Mouse (Mus musculus): ENCODE results near the gene Slc32a1. TPM values are rescaled to one million over a fixed set of nuclear protein-coding genes. Genes with fewer than 3 reads are reported as not detected.

Slc32a1 gene
- total RNA-seq, 2 experiments from 2014 or later: not detected

DNA sequence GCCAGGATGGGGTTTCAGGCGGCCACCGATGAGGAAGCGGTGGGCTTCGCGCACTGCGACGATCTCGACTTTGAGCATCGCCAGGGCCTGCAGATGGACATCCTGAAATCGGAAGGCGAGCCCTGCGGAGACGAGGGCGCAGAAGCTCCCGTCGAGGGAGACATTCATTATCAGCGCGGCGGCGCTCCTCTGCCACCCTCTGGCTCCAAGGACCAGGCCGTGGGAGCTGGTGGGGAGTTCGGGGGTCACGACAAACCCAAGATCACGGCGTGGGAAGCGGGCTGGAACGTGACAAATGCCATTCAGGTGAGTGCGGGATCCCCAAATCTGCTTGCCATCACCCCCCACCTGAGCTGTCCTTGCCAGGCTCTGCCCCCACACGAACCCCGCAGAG lies 756 bp downstream of the Slc32a1 start:
- no peak for ATAC-seq (replicated peaks; ENCODE audit: low FRiP score, low TSS enrichment, poor library complexity, severe bottlenecking)

DNA sequence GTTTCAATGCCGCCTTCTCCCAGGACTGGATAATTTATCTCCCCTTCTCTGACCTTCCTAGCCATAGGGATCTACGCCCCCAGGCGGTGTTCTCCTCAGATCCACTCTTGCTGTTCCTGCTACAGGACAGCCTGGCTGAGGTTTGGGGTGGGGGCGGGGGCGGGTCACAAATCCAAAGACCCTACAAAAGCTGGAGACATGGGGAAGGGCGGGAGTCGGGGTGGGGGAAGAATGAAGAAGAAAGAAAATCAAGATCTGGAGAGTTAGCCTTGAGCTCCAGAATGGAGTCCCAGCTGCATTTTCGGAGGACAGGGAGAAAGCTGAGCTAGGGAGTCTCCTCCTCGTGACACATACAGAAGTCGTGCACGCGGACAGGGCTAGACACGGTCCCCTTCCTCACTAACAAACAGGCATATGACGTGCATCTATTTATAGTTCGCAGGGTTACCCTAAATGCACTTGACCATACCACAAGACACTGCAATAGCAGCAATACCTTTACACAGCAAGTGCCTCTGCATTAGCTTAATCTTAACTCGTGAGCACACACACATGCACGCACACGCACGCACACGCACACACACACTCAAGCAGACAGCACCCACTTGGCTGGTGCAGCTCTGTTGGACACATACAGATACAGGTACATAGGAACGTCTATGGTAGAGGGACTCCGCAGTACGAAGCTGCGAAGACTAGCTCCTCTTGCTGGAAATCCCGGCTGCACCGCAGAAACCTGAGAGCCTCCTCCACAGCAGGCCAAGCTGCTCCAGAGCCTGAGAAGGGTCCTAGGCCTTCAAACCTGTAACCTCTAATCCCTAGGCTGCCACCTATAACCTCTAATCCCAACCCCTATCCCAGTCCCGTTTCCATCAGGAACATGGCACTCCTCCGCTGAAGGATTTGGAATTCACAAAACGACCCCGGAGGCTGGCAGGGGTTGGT lies 1.4 kb downstream of the Slc32a1 start:
- no peak for ATAC-seq (replicated peaks; ENCODE audit: low FRiP score, low TSS enrichment, poor library complexity, severe bottlenecking)

DNA sequence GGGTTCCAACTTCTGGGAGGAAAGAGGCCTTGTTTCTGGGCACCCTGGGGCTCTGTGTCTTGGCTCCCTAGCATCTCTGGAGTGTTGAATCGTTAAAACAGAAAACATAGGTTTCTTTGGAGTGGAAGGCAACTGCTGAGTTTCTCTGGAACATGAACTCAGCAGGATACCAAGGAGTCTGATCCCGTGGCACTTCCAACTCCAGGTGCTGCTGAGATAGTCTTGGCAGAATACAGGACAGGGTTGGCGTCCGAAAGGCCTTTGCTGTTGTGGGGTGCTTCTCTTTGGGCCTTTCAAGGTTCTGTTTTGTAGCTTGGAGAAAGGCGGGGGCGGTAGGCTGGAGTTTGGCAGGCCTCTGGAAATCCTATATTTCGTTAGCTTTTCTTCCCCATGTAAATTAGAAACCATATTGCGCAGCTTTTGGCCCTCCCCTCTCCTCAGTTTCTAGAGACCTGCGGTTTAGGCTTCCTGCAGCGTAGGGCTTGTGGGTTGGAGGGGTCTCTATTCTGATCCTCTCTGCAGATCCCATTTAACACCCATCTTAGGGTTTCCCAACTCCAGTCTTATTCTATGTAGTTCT lies 2.2 kb downstream of the Slc32a1 start:
- ATAC-seq (replicated peaks; ENCODE audit: low FRiP score, low TSS enrichment, poor library complexity, severe bottlenecking): no peak

DNA sequence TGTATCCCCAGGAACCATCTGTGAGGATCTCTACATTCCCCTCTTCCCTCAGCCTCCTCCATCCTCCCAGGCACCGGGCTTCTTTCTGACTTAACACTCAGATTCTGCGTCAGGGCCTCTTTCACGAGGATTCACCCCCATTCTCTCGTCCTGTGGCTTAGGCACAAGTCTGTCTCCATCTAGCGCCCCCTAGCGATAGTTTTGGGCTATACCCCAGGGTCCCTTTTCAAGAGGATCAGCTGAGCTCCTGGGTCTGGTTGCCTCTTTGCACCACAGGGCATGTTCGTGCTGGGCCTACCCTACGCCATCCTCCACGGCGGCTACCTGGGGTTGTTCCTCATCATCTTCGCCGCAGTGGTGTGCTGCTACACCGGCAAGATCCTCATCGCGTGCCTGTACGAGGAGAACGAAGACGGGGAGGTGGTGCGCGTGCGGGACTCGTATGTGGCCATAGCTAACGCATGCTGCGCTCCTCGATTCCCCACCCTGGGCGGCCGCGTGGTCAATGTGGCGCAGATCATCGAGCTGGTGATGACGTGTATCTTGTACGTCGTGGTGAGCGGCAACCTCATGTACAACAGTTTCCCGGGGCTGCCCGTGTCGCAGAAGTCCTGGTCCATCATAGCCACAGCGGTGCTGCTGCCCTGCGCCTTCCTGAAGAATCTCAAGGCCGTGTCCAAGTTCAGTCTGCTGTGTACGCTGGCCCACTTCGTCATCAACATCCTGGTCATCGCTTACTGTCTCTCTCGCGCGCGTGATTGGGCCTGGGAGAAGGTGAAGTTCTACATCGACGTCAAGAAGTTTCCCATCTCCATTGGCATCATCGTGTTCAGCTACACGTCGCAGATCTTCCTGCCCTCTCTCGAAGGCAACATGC lies 3.2 kb downstream of the Slc32a1 start:
- peak; percentile 78 for ATAC-seq (replicated peaks; ENCODE audit: low FRiP score, low TSS enrichment, poor library complexity, severe bottlenecking)

DNA sequence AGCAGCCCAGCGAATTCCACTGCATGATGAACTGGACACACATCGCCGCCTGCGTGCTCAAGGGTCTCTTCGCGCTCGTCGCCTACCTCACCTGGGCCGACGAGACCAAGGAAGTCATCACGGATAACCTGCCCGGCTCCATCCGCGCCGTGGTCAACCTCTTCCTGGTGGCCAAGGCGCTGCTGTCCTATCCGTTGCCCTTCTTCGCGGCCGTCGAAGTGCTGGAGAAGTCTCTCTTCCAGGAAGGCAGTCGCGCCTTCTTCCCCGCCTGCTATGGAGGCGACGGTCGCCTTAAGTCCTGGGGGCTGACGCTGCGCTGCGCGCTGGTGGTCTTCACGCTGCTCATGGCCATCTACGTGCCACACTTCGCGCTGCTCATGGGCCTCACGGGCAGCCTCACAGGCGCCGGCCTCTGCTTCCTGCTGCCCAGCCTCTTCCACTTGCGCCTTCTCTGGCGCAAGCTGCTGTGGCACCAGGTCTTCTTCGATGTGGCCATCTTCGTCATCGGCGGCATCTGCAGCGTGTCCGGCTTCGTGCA lies 3.9 kb downstream of the Slc32a1 start:
- no peak for ATAC-seq (replicated peaks; ENCODE audit: low FRiP score, low TSS enrichment, poor library complexity, severe bottlenecking)

DNA sequence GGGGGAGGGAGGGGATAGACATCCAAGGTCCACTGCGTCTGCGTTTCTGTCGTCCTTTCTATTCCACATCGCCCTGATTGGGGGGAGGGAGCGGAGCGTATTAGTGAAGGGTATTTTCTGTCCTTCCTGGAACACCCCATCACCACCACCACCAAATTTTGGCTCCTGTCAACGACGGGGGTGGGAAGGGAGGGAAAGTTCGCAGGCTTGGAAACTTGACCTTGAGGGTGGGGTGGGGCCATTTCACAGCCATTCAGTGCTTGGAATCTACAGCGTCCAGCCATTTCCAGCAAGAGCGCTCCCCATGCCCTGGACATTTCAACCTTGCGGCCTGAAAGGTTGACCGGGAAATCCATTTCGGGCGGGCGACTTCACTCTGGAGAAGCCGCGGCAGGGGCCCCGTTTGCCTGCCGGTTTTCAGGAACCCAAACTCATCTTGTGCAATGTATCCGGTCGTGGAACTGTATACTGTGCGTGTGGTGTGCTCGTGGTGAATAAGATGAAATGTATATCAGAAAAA lies 4.7 kb downstream of the Slc32a1 start:
- no peak for ATAC-seq (replicated peaks; ENCODE audit: low FRiP score, low TSS enrichment, poor library complexity, severe bottlenecking)

DNA sequence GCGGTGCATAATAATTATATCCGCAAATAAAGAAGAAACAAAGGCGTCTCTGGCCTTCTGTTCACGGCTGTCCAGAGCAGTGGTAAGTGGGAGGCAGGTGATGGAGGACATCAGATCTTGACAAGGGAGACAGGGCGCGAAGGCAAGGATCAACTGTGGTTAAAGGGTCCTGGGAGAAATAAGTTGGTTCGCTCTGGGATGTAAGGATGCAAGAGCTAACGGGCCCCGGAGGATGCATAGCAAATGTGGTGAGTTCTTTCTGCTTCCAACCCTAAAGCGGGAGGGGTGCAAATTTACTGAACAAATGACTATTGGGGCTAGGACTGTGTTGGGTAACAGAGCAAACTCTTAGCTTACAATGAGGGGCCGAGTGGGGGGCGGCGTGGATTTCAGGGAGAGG lies 5.1 kb downstream of the Slc32a1 start:
- no peak for ATAC-seq (replicated peaks; ENCODE audit: low FRiP score, low TSS enrichment, poor library complexity, severe bottlenecking)

DNA sequence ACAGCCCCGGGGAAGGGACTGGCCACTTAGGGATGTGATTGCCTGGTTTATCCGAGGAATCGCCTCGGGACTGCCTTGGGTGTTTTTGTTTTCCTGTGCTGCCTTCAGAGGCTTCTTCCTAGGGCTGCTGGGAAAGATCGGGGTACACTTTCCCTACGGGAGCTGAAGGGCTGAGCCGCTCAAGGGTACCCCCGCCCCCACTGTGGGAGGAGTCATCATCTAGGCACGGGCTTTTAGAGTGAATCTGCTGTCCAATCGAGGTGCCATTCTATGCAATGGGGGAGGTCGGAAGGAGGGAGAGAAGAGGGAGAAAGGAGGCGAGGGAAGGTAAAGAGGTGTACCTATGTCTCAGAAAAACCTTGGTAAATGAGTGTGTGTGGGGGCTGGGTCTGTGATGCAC lies 5.7 kb downstream of the Slc32a1 start:
- no peak for ATAC-seq (replicated peaks; ENCODE audit: low FRiP score, low TSS enrichment, poor library complexity, severe bottlenecking)

DNA sequence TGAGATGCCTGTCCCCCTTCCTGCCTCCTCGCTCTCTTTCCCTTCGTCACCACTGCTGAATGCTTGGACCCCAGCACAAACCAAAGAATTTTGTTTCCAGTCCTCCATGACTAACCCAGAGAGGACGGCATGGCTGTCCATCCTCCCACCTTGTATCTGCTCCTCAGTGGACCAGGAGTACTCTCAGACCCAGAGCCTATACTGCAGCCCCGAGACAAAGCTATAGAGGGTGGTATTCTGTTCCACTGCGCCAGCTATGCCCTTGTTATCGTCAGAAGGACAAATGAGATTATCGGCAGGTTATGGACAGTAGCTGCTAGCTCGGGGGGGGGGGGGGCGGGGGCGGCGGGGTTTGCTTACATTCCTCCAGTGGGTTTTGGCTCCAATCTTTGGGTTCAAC lies 6.2 kb downstream of the Slc32a1 start:
- no peak for ATAC-seq (replicated peaks; ENCODE audit: low FRiP score, low TSS enrichment, poor library complexity, severe bottlenecking)

DNA sequence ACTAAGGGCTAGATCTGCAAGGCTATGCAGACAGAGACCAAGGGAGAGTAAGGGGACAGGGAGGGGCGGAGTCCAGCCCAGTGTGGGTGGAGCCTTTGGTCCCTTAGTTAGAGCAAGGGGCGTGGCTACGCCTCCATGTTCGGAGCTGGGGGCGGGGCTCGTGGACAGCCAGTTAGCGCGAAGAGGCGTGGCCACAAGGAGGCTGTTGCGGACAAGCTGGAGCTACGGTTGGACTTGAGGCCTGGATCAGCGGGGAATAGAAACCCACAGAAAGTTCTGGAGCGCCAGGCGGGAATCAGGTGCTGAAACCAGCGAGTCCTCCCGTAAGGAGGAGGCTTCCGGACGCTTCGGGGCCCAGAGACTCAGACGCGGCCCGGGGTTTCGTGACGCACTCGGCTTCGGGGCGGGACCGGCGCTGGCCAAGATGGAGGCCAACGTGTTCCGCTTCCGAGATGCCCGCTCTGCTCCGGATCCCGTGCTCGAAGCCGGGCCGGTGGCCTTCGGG lies 14.2 kb downstream of the Slc32a1 start, which contains the start of gene Actr5:
Gene Actr5 (plus strand): TSS at position 171 of the 505 bp plus-strand sequence.
- peak; percentile 98 for ATAC-seq (replicated peaks; ENCODE audit: low FRiP score, low TSS enrichment, poor library complexity, severe bottlenecking)

DNA sequence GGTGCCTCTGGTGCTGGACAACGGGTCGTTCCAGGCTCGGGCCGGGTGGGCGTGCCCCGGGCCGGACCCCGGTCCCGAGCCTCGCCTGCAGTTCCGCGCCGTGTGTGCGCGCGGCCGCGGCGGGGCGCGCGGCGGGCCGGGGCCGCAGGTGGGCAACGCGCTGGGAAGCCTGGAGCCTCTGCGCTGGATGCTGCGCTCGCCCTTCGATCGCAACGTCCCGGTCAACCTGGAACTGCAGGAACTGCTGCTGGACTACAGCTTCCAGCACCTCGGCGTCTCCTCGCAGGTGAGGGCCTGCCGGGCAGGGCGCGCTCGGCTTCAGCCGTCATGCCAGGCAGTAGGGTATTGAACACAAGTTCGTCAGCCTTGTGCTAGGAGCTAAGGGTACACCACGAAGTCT lies 14.7 kb downstream of the Slc32a1 start:
- ATAC-seq (replicated peaks; ENCODE audit: low FRiP score, low TSS enrichment, poor library complexity, severe bottlenecking): 0 out of 2 replicates have a peak, but pooled peaks have one; percentile 11

DNA sequence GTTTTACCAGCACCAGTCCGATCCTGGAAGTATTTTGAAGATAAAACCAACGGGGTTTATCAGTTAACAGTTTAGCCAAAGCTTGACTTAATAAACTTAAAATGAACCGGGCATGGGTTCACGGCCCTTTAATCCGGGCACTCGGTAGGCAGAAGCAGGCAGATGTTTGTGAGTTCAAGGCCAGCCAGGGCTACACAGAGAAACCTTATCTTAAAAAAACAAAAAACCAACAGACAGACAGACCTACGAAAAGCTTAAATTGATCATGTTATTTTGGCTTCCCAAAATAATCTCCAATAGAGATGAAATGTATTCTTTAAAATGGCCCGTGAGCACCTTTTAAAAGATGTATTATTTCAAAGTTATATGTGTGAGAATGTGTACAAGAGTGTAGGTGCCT lies 15.1 kb downstream of the Slc32a1 start:
- ATAC-seq (replicated peaks; ENCODE audit: low FRiP score, low TSS enrichment, poor library complexity, severe bottlenecking): no peak

DNA sequence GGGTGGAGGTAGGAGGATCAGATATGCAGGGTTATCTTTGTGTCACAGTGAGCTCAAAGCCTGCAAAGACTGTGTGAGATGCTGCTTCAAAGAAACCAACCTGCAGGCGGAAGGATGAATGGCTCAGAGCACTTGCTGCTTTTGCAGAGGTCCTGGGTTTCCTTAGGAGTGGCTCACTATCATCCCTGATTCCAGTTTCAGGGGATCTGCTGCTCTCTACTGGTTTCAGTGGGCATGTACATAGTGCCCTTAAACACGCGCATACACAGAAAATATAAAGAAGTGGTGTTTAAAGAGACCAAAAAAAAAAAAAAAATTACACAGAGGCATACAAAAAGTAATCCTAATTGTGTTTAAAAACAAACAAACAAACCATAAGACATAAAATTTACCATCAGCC lies 18.3 kb downstream of the Slc32a1 start:
- ATAC-seq (replicated peaks; ENCODE audit: low FRiP score, low TSS enrichment, poor library complexity, severe bottlenecking): no peak

DNA sequence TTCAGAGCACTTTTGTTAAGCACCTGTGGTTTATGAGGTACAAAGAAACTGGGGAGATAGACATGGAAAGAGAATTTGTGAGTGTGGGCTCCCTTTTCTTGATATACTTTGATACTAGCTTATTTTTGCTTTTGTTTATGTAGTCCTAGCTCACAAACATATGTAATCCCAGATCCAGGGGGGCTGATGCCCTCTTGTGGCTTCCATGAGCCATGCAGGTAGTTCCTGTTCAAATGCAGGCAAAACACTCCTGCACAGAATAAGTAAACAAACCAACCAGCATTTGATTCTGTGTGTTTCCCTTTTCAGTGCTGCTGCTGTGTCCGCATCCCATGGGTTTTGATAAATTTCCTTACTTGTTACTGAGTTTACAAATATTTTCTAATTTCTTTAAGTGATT lies 18.8 kb downstream of the Slc32a1 start:
- ATAC-seq (replicated peaks; ENCODE audit: low FRiP score, low TSS enrichment, poor library complexity, severe bottlenecking): no peak

DNA sequence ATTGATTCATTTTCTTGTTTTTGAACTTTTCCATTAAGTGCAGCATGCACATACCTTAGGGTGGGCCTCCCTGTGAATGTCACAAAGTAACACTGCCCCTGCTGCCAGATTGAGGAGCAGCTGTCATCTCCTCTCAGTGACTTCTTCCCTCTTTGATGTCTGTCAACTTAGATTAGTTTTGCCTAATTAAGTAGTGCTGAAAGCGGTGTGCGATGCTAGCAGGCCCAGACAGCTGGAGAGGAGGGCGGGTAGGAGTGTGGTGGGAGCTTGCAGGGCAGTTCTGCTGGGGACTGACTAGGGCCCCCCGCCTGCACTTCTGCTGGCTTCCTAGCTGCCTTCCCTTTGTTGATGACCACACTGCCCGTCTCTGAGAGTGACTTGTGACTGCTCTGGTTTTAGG lies 21.3 kb downstream of the Slc32a1 start:
- ATAC-seq (replicated peaks; ENCODE audit: low FRiP score, low TSS enrichment, poor library complexity, severe bottlenecking): no peak

DNA sequence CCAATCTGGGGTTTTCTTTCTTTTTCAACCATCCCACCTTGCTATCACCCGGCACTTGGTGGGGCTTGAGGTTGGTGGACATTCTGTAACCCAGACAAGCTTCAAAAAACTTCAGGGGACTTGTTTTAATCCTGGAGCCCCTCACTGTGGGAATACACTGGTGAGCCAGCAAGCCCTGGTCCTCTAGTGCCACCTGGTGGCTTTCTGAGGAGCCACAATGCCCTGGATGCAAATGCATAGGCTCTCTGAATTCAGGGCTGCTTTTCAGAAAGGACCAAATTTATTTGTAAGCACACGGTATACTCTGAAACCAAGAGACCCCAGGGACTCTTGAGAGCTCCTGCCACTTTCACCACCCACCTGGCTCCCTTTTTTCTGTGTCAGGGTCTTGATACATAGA lies 31.3 kb downstream of the Slc32a1 start:
- ATAC-seq (replicated peaks; ENCODE audit: low FRiP score, low TSS enrichment, poor library complexity, severe bottlenecking): peak; percentile 84

DNA sequence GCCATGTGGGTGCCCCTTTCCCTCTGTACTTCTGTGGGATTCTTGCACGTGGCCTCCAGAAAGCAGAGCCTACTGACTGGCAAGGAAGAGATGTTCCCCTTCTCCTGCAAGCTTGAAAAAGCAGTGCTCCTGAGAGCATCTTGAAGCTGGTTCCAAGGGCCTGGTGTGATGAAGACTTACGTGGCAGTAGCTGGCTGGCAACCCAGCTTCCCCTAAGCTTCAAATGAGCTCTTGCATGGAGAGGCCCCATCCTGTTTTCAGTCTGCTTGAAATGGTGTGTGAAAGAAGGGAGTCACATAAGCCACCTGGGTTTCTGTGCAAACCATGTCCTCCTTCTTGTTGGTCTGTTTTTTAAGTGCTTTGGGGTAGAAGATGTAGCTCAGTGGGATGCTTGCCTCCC lies 32.0 kb downstream of the Slc32a1 start:
- ATAC-seq (replicated peaks; ENCODE audit: low FRiP score, low TSS enrichment, poor library complexity, severe bottlenecking): no peak

DNA sequence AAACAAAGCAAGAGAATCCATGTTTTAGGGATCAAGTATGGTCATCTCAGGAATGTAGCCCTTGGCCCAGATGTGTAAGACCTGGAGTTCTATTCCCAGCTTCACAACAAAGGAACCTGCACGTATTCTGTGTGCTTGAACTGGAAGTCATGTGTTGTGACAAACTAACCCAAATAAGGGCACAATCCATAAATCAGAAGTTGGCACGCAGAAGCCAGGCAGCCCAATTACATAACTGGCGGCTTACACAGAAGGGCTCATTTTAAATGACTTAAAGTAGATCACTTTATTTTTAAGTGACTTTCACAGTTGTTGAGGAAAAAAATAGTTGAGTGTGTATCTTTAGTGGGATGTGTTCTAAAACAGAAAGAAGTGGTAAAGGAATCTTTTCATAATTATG lies 33.2 kb downstream of the Slc32a1 start:
- ATAC-seq (replicated peaks; ENCODE audit: low FRiP score, low TSS enrichment, poor library complexity, severe bottlenecking): no peak

DNA sequence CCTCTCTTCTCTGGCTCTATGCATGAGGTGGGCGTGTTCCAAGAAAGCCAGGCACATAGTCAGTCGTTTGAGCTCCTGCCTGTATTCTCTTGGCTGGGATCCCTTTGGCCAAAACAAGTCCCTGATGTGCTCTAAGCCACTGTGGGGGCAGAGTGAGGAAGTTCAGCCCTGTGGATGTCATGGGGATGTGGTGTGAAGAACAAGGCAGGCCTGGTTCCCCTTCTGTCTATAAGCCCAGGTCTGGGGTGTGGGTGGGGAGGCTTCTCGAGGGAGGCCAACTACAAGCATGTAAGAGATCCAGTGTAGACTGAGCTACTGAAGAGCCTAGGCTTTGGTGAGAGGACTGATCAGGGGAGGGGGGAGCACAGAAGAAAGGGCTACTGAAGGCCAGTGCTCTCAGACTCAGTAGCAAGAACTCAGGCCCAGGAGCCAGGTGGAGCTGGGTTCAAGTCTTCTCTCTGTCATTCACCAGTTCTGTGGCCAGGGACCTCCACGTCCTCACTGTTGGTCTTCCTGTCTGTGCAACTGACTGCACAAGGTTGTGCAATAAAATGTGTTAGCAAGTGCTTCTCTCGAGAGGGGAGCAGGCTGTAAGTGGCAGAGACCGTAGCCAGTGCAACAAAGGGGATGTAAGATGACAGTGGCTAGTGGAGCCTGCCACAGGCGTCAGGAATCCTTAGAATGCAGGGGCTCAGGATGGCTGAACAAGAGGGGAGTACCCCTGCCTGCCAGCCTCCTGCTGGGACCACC lies 40.8 kb downstream of the Slc32a1 start:
- ATAC-seq (replicated peaks; ENCODE audit: low FRiP score, low TSS enrichment, poor library complexity, severe bottlenecking): no peak

Data from megakaryocyte-erythroid progenitor cell, adult 5-6 weeks (primary cell).